Mouse (Mus musculus): Measurements from ENCODE around the gene Gtpbp3. TPM values are rescaled to one million over a fixed set of nuclear protein-coding genes. Genes with fewer than 3 reads are reported as not detected.
"Not testable (repeated sequence)": the region's sequence is repeated elsewhere in the genome, so short reads cannot be mapped to it uniquely, and the experiment has no call there.

Gtpbp3 gene
- total RNA-seq, 2 experiments from 2014 or later = 19.1 to 22.2 TPM

- DNase-seq = peak; percentile 58 to 82
These were observed 10.1 kb downstream of the Gtpbp3 start for GRCm38 (mm10) chr8:71497881-71498501.

- peak; percentile 27 to 48 for DNase-seq
These were observed 11.2 kb downstream of the Gtpbp3 start for GRCm38 (mm10) chr8:71498816-71499690.

DNA sequence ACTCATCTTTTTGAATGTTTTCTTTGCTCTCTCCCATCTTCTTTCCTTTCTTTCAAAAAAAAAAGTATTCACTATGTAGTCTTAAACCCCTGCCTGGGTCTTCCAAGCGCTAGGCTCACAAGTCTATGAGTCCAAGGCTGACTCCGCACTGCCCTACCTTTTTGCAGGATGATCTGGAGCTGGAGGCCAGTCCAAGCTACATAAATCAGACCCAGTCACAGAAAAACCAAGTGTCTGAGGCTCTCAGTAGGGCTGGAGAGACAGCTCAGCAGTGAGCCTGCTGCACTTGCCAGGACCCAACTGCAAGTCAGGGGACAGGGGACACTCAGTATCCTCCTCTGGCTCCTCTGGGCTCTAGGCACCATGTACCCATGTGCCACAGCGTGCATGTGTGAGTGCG, 16.4 kb downstream of the Gtpbp3 start:
- no peak for DNase-seq

- no peak for DNase-seq
These were observed 17.4 kb downstream of the Gtpbp3 start for GRCm38 (mm10) chr8:71505326-71505725.

- DNase-seq = peak; percentile 60 to 72
These were observed 18.1 kb downstream of the Gtpbp3 start for GRCm38 (mm10) chr8:71505979-71506378.

- DNase-seq = peak; percentile 81 to 86
These were observed 19.7 kb downstream of the Gtpbp3 start for GRCm38 (mm10) chr8:71507589-71508104.

- peak; percentile 39 to 61 for DNase-seq
These were observed 21.4 kb downstream of the Gtpbp3 start for GRCm38 (mm10) chr8:71509316-71509715.

- DNase-seq = peak in 1 of 2 experiments; percentile 48
These were observed 23.7 kb downstream of the Gtpbp3 start, which contains the start of gene Plvap for GRCm38 (mm10) chr8:71511644-71512043. TSS of gene Plvap (minus strand) at chr8:71511752.

GRCm38 (mm10) chr8:71513018-71513754, 25.3 kb downstream of the Gtpbp3 start:
- DNase-seq = peak in 1 of 2 experiments; percentile 31

GRCm38 (mm10) chr8:71515043-71515442, 27.1 kb downstream of the Gtpbp3 start:
- DNase-seq = no peak

DNA sequence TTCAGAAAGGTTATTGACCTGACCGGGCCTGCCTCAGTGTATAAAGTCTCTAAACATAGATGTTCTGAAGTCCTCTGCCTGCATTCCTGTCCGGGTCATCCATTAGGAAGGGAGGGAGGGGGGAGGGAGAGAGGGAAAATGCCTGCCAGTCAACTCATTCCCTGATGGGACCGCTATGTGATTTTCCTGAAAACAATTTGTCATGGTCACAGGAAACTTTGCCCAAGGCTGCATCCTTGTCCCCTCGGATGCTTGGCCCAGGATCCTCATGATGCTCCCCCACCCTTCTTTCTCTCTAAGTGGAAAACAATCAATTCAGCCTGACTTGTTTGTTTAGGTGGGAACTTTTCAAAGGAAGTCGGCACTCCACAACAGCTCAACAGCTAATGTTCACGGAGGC, 28.9 kb downstream of the Gtpbp3 start:
- no peak for DNase-seq

DNA sequence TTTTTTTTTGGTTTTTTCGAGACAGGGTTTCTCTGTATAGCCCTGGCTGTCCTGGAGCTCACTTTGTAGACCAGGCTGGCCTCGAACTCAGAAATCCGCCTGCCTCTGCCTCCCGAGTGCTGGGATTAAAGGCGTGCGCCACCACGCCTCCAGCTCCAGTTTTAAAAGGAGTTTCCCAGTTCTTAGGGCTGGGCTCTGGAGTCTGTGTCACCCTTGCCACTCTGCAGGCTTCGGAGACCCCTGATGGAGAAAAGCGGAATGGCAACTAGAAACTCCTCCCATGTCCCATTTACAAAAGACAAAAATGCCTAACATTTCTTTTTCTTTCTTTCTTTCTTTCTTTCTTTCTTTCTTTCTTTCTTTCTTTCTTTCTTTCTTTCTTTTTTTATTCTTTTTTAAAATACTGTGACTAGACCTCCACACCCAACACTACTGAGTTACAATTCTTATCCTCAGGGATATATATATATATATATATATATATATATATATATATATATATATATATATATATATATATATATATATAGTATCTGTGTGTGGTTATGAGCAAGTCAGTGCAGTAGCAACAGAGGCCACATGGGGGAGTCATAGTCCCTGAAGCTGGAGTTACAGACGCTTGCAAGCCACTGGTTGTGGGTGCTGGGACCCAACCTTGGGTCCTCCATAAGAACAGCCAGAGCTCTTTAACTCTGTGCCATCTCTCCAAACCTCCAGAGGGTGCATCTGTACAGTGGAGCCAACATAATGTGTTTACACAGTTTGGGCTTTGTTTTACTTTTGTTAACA, 31.3 kb downstream of the Gtpbp3 start:
- DNase-seq = peak; percentile 65 to 85

DNA sequence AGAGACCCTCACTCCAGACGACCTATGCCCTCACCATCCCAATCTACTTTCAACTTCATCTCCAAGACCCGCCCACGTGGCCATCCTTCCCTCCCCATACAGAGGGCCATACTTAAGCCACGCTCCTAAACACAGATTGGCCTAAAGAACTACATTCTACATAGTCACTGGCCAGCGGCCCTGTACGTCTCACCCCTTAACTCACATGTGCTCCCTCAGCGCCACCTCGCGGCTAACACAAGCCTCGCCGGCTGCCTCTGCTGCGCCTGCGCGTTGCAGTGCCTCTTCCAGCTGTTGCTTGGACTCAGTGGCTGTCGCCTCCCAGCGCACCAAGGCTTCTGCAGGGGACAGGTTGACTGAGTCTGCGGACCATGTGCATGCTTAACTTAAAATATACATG, 33.7 kb downstream of the Gtpbp3 start:
- DNase-seq = peak; percentile 95 to 99

GRCm38 (mm10) chr8:71525226-71526050, 37.5 kb downstream of the Gtpbp3 start, which contains the start of gene Ccdc194:
TSS of gene Ccdc194 (minus strand) at chr8:71525711.
- DNase-seq = no peak

- no peak for DNase-seq
These were observed 38.4 kb downstream of the Gtpbp3 start for GRCm38 (mm10) chr8:71526272-71526671.

DNA sequence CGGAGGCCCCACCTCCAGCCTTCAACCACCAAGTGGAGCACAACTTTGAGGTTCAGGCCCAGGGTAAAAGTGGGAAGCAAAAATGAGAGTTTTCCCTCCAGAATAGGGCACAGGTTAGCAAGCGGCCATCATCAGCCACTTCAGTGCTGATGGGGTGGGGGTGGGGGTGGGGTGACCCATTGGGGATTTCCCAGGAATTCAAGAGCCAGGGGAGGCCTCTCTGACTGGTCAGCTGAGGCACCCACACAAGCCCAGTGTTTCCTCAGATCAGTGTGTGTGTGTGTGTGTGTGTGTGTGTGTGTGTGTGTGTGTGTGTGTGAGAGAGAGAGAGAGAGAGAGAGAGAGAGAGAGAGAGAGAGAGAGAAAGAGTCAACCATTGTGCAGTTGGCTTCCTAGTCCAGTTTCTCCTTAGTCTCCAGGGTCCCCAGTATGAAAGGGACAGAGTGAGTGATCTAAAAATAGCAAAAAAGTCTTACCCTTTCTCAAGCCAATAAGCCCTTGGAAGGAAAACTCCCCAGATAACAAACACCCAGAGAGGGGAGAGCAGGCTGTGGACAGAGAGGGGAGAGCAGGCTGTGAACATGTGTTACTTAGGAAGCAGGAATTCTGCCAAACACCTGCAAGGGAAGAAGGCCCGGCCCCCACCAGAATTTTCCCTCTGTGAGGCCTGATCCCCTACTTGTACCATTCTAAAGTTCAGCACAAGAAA, 39.4 kb downstream of the Gtpbp3 start:
- peak in 1 of 2 experiments; percentile 33 for DNase-seq

DNA sequence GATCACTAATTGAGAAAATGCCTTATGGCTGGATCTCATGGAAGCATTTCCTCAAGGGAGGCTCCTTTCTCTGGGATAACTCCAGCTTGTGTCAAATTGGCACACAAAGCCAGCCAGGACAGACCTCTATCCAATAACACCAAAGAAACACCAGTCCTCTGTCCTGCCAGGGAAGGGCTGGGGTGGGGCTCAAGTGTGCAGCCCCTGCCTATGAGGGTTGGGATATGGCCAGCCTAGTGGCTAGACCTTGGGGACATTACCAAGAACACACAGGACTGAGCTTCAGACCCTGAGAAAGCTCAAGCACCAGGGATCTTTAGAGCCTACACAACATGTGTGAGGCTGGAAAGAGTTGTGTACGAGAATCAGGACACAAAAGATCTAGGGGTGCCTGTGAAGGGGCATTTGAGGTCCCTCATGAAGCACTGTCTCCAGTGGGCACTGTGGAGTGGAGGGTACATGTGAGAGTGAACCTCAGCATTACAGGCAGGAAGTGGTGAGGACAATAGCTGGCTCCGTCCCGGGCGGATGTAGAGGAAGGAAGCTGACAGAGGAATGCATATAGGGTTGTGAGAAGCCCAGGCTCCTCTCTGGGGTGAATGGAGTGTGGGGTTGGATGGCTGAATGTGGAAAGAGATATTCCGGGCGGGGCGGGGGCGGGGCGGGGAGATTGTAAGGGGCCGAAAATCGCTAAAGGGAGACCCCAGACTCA, 40.6 kb downstream of the Gtpbp3 start:
- peak; percentile 59 to 73 for DNase-seq

DNA sequence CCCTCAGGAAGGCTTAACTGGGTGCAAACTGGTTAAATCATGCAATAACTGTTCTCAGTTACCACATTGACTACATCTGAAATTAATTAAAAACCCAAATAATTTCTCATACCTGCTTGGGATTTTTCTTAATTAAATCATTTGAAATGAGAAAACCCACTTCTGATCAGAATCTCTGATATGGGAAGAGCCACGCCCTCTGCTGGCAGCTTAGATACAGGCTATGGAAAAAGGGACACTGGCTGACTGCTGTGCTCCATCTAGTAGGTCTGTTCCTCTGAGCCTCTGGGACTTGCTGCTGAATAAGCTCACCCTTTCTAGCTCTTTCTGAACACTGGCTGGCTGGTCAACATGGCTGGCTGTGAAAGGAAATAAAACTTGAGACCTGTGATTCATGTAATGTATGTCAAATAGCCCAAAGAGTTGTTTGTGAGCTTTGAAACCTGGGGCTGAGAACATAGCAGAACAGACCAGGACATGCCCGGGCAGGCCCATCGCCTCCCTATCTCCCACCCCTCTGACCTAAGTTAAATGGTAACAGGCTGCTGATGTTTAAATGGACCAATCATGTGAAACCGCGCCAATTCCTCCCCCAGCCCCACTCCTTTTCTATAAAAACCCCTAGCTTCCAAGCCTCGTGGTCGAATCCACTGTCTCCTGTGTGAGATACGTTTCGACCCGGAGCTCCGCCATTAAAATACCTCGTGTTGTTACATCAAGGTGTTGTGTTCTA, 43.0 kb downstream of the Gtpbp3 start:
- DNase-seq = not testable (repeated sequence)
